Mouse (Mus musculus): ENCODE measurements around the gene Smg5. TPM values are rescaled to one million over a fixed set of nuclear protein-coding genes. Genes with fewer than 3 reads are reported as not detected.
A peak's percentile ranks its signal among the peaks of the same experiment; 100 is the strongest.

Gene Smg5
- polyA plus RNA-seq, 1 experiment, result 84.5 TPM

- Histone ChIP-seq H3K36me3 (ENCODE audit: control insufficient read depth, insufficient read depth) (peaks cover 27% of the 10 kb centered on the region), H3K27me3 (ENCODE audit: control insufficient read depth, insufficient read depth, insufficient read length) (no peaks in the 10 kb centered on the region), H3ac (ENCODE audit: control insufficient read depth, insufficient read length, low read depth) (peak within 1 kb of the TSS; percentile 99), H3K79me2 (ENCODE audit: control insufficient read depth, insufficient read depth) (peaks cover 48% of the 10 kb centered on the region), H3K79me3 (ENCODE audit: low read depth) (peaks cover 20% of the 10 kb centered on the region), H3K4me3 (ENCODE audit: insufficient read depth, poor library complexity, severe bottlenecking) (peak within 1 kb of the TSS; percentile 50)
- TF ChIP-seq USF1 (IDR thresholded peaks at IDR 0.05; ENCODE audit: low read depth) (peak; percentile 95), MAX (IDR thresholded peaks at IDR 0.05) (peak; percentile 82), MYOG (IDR thresholded peaks at IDR 0.05; ENCODE audit: control insufficient read depth, extremely low read depth, insufficient read length) (no peak)
Measured at GRCm38 (mm10) chr3:88409741-88410644, 73.9 kb downstream of the Smg5 start, which contains the start of gene Pmf1. Gene Pmf1, minus strand, starts transcription at chr3:88410331.

- Histone ChIP-seq H3K79me2 (ENCODE audit: control insufficient read depth, insufficient read depth) (peaks cover 41% of the 10 kb centered on the region), H3K79me3 (ENCODE audit: low read depth) (peaks cover 19% of the 10 kb centered on the region), H3K36me3 (ENCODE audit: control insufficient read depth, insufficient read depth) (peaks cover 27% of the 10 kb centered on the region), H3ac (ENCODE audit: control insufficient read depth, insufficient read length, low read depth) (peak overlapping the region; percentile 28), H3K27me3 (ENCODE audit: control insufficient read depth, insufficient read depth, insufficient read length) (no peaks in the 10 kb centered on the region), H3K4me3 (ENCODE audit: insufficient read depth, poor library complexity, severe bottlenecking) (no peak overlapping the region)
- TF ChIP-seq MAX (IDR thresholded peaks at IDR 0.05), result no peak
- TF ChIP-seq MYOD1 (IDR thresholded peaks at IDR 0.05; ENCODE audit: control insufficient read depth, insufficient read length, low read depth), result no peak
- TF ChIP-seq MYOG (IDR thresholded peaks at IDR 0.05; ENCODE audit: control insufficient read depth, extremely low read depth, insufficient read length), result no peak
- no peak for TF ChIP-seq CTCF (IDR thresholded peaks at IDR 0.05; ENCODE audit: control insufficient read depth, insufficient read depth, insufficient read length)
- no peak for TF ChIP-seq USF1 (IDR thresholded peaks at IDR 0.05; ENCODE audit: low read depth)
- TF ChIP-seq FOSL1 (IDR thresholded peaks at IDR 0.05; ENCODE audit: insufficient read depth, low read length, poor library complexity, severe bottlenecking), result no peak
- no peak for TF ChIP-seq CEBPB (IDR thresholded peaks at IDR 0.05; ENCODE audit: low read depth)
Measured at GRCm38 (mm10) chr3:88410645-88411031, 74.6 kb downstream of the Smg5 start.

GRCm38 (mm10) chr3:88411681-88412080, 75.6 kb downstream of the Smg5 start:
- Histone ChIP-seq H3K36me3 (ENCODE audit: control insufficient read depth, insufficient read depth) (peaks cover 32% of the 10 kb centered on the region), H3K27me3 (ENCODE audit: control insufficient read depth, insufficient read depth, insufficient read length) (no peaks in the 10 kb centered on the region)
- TF ChIP-seq CEBPB (IDR thresholded peaks at IDR 0.05; ENCODE audit: low read depth), result no peak
- TF ChIP-seq MYOD1 (IDR thresholded peaks at IDR 0.05; ENCODE audit: control insufficient read depth, insufficient read length, low read depth), result no peak

More at GRCm38 (mm10) chr3:88411681-88412080, 75.6 kb downstream of the Smg5 start:
- Histone ChIP-seq H3K4me3 (ENCODE audit: insufficient read depth, poor library complexity, severe bottlenecking) (no peak overlapping the region), H3ac (ENCODE audit: control insufficient read depth, insufficient read length, low read depth) (no peak overlapping the region), H3K79me3 (ENCODE audit: low read depth) (peaks cover 14% of the 10 kb centered on the region), H3K79me2 (ENCODE audit: control insufficient read depth, insufficient read depth) (peaks cover 31% of the 10 kb centered on the region)

Other genes starting within 250 kb of the Smg5 start
- 35.3 TPM for gene Mef2d, start 193.9 kb upstream of the Smg5 start, polyA plus RNA-seq (2012; fragmentation: generic; extraction: Trizol)
- gene Rhbg, start 81.6 kb upstream of the Smg5 start, polyA plus RNA-seq (2012; fragmentation: generic; extraction: Trizol), result not detected
- gene Gm38392, start 49.0 kb upstream of the Smg5 start, polyA plus RNA-seq (2012; fragmentation: generic; extraction: Trizol), result not detected
- 2.3 TPM for gene Tsacc, start 39.3 kb upstream of the Smg5 start, polyA plus RNA-seq (2012; fragmentation: generic; extraction: Trizol)
- 628 TPM for gene Cct3, start 39.1 kb upstream of the Smg5 start, polyA plus RNA-seq (2012; fragmentation: generic; extraction: Trizol)
- gene Glmp, start 11.2 kb upstream of the Smg5 start, polyA plus RNA-seq (2012; fragmentation: generic; extraction: Trizol), result 173 TPM
- 2.1 TPM for gene Tmem79, start 112 bp upstream of the Smg5 start, polyA plus RNA-seq (2012; fragmentation: generic; extraction: Trizol)
- 0.02 TPM for gene Paqr6, start 28.3 kb downstream of the Smg5 start, polyA plus RNA-seq (2012; fragmentation: generic; extraction: Trizol)
- gene Bglap3, start 36.5 kb downstream of the Smg5 start, polyA plus RNA-seq (2012; fragmentation: generic; extraction: Trizol), result 0.51 TPM
- gene Bglap2, start 42.4 kb downstream of the Smg5 start, polyA plus RNA-seq (2012; fragmentation: generic; extraction: Trizol), result 4.6 TPM
- gene Bglap, start 48.2 kb downstream of the Smg5 start, polyA plus RNA-seq (2012; fragmentation: generic; extraction: Trizol), result 1.6 TPM
- 117 TPM for gene Pmf1, start 74.1 kb downstream of the Smg5 start, polyA plus RNA-seq (2012; fragmentation: generic; extraction: Trizol)
- 18.5 TPM for gene Slc25a44, start 88.9 kb downstream of the Smg5 start, polyA plus RNA-seq (2012; fragmentation: generic; extraction: Trizol)
- 0.69 TPM for gene Sema4a, start 124.9 kb downstream of the Smg5 start, polyA plus RNA-seq (2012; fragmentation: generic; extraction: Trizol)
- 1,441 TPM for gene Lmna, start 173.7 kb downstream of the Smg5 start, polyA plus RNA-seq (2012; fragmentation: generic; extraction: Trizol)
- 14.9 TPM for gene Mex3a, start 196.1 kb downstream of the Smg5 start, polyA plus RNA-seq (2012; fragmentation: generic; extraction: Trizol)
- gene Rab25, start 212.0 kb downstream of the Smg5 start, polyA plus RNA-seq (2012; fragmentation: generic; extraction: Trizol), result 0.07 TPM
- 136 TPM for gene Lamtor2, start 216.8 kb downstream of the Smg5 start, polyA plus RNA-seq (2012; fragmentation: generic; extraction: Trizol)
- gene Ubqln4, start 217.5 kb downstream of the Smg5 start, polyA plus RNA-seq (2012; fragmentation: generic; extraction: Trizol), result 55.9 TPM
- gene Ssr2, start 239.6 kb downstream of the Smg5 start, polyA plus RNA-seq (2012; fragmentation: generic; extraction: Trizol), result 351 TPM